Mouse (Mus musculus): ENCODE data around the gene Ccdc163. TPM values are rescaled to one million over a fixed set of nuclear protein-coding genes. Genes with fewer than 3 reads are reported as not detected.

The Ccdc163 gene
- polyA plus RNA-seq, 1 experiment from 2014 or later: 35.1 TPM

DNA sequence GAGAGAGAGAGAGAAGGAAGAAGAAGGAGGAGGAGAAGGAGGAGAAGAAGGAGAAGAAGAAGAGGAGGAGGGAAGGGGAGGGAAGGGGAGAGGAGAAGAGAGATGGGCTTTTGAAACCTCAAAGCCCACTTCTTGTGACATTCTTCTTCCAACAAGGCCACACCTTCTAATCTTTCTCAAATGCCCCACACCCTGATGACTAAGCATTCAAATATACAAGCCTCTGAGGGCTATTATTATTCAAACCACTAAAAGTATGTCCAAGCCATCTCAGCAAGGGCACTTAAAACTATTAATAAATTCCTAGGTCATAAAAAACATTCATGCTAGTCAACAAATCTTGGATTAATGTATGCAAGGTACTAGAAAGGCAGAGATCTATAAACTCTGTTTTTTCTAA, 60.8 kb downstream of the Ccdc163 start:
- no peak overlapping the region for H3K4me3 ChIP-seq (ENCODE audit: low read depth, low read length)
- no peaks in the 10 kb centered on the region for H3K9me3 ChIP-seq (ENCODE audit: low read depth, low read length)
- ATAC-seq (ENCODE audit: insufficient read depth) (no peak), DNase-seq (no peak)
- H3K27me3 ChIP-seq (ENCODE audit: insufficient read depth, low read length): no peaks in the 10 kb centered on the region
- no peaks in the 10 kb centered on the region for H3K36me3 ChIP-seq (ENCODE audit: insufficient read depth)
- no peak overlapping the region for H3K4me2 ChIP-seq
- H3K4me1 ChIP-seq (ENCODE audit: insufficient read depth): no peaks in the 10 kb centered on the region
- H3K27ac ChIP-seq (ENCODE audit: low read depth): no peak overlapping the region
- no peak overlapping the region for H3K9ac ChIP-seq
- no peak for TF ChIP-seq CTCF (IDR thresholded peaks at IDR 0.05; ENCODE audit: low read depth)

DNA sequence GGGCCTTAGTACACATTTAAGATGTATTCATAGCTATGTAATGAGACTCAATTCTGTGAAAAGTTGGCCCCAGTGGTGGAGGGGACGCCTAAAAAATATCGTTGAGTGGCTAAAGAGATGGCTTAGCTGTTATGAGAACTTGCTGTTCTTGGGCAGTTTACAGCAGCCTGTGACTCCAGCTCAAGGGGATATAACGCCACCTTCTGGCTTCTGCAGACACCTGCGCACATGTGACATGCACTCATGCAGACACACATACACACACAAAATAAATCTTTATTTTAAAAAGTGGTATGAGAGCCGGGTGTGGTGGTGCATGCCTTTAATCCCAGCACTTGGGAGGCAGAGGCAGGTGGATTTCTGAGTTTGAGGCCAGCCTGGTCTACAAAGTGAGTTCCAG, 68.1 kb downstream of the Ccdc163 start:
- ATAC-seq (ENCODE audit: insufficient read depth) (no peak), DNase-seq (no peak)
- 82% methylated on average over 5 of the region's 5 CpGs for whole genome bisulfite sequencing

DNA sequence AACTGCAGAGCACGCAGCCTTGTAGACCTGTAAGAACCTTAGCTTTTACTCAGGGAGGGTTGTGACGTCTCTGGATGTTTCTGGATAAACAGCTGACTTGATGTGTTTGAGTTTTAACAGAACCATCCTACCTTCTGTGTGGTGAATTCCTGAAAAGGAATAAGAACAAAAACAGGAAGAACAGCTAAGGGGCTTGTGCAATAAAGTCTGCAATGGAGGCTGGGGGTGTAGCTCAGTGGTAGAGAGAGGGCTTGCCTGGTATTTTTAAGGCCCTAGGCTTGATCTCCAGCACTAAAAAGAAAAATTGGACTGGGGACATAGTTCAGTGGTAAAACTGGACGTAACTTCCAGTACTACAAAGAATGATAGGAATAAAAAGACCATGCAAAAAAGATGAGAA, 68.8 kb downstream of the Ccdc163 start:
- Histone ChIP-seq H3K9ac (no peak overlapping the region), H3K27me3 (ENCODE audit: insufficient read depth, low read length) (no peaks in the 10 kb centered on the region), H3K4me1 (ENCODE audit: insufficient read depth) (no peaks in the 10 kb centered on the region), H3K27ac (ENCODE audit: low read depth) (no peak overlapping the region), H3K9me3 (ENCODE audit: low read depth, low read length) (no peaks in the 10 kb centered on the region), H3K36me3 (ENCODE audit: insufficient read depth) (no peaks in the 10 kb centered on the region), H3K4me3 (ENCODE audit: low read depth, low read length) (no peak overlapping the region), H3K4me2 (no peak overlapping the region)
- no peak for ATAC-seq (ENCODE audit: insufficient read depth)
- DNase-seq: no peak
- no peak for TF ChIP-seq CTCF (IDR thresholded peaks at IDR 0.05; ENCODE audit: low read depth)
- 84% methylated on average over 3 of the region's 3 CpGs for WGBS

More for the DNA sequence above, 68.1 kb downstream of the Ccdc163 start:
- no peaks in the 10 kb centered on the region for H3K9me3 ChIP-seq (ENCODE audit: low read depth, low read length)
- no peak overlapping the region for H3K27ac ChIP-seq (ENCODE audit: low read depth)
- H3K36me3 ChIP-seq (ENCODE audit: insufficient read depth): no peaks in the 10 kb centered on the region
- no peak overlapping the region for H3K9ac ChIP-seq
- H3K27me3 ChIP-seq (ENCODE audit: insufficient read depth, low read length): no peaks in the 10 kb centered on the region
- H3K4me2 ChIP-seq: no peak overlapping the region
- H3K4me3 ChIP-seq (ENCODE audit: low read depth, low read length): no peak overlapping the region
- H3K4me1 ChIP-seq (ENCODE audit: insufficient read depth): no peaks in the 10 kb centered on the region
- no peak for TF ChIP-seq CTCF (IDR thresholded peaks at IDR 0.05; ENCODE audit: low read depth)

DNA sequence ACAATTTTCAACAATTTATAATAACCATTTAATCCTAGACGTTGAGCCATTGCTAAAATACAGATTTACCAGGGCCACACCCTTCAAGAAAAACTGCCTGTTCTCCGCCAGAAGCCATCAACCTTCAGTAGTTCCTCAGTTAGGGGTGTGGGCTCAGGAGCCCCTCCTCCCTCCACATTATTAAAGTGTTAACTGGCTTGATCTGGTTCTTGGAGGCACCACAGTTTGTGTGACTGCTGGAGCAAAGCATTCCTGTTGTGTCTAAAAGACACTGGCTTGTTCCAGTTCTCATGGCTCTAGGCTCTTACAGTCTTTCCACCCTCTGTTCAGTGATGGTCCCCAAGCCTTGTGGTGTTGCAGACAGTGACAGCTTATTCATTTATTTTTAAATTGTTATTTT, 72.2 kb downstream of the Ccdc163 start:
- H3K36me3 ChIP-seq (ENCODE audit: insufficient read depth): no peaks in the 10 kb centered on the region
- H3K27me3 ChIP-seq (ENCODE audit: insufficient read depth, low read length): no peaks in the 10 kb centered on the region
- no peak overlapping the region for H3K4me3 ChIP-seq (ENCODE audit: low read depth, low read length)
- H3K9ac ChIP-seq: no peak overlapping the region
- TF ChIP-seq CTCF (IDR thresholded peaks at IDR 0.05; ENCODE audit: low read depth): no peak
- no peaks in the 10 kb centered on the region for H3K4me1 ChIP-seq (ENCODE audit: insufficient read depth)
- no peak overlapping the region for H3K27ac ChIP-seq (ENCODE audit: low read depth)
- DNase-seq: no peak
- H3K9me3 ChIP-seq (ENCODE audit: low read depth, low read length): no peaks in the 10 kb centered on the region
- no peak overlapping the region for H3K4me2 ChIP-seq
- ATAC-seq (ENCODE audit: insufficient read depth): no peak
- WGBS: 79% methylated on average over 2 of the region's 2 CpGs

DNA sequence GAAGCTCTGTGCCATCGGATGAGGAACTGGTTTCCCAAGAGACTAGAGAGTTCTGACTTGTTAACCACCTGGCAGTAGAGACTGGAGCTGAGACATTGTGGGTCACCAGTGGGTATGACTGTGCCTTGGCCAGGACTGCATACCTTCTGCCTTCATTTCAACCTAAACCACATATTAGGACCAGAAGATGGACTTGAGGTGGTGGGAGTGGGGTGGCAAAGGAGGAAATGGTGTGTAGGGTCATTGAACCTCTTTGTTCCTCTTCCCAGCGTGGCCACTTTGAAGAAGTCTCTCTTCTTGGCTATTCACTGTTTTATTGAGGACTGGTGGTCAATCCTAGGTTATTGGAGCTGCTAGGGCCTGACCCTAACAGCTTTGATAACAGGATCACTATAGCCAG, 73.1 kb downstream of the Ccdc163 start:
- no peak overlapping the region for H3K27ac ChIP-seq (ENCODE audit: low read depth)
- no peaks in the 10 kb centered on the region for H3K4me1 ChIP-seq (ENCODE audit: insufficient read depth)
- H3K4me2 ChIP-seq: no peak overlapping the region
- H3K36me3 ChIP-seq (ENCODE audit: insufficient read depth): no peaks in the 10 kb centered on the region
- H3K27me3 ChIP-seq (ENCODE audit: insufficient read depth, low read length): no peaks in the 10 kb centered on the region
- TF ChIP-seq CTCF (IDR thresholded peaks at IDR 0.05; ENCODE audit: low read depth): no peak
- H3K9me3 ChIP-seq (ENCODE audit: low read depth, low read length): no peaks in the 10 kb centered on the region
- DNase-seq (no peak), ATAC-seq (ENCODE audit: insufficient read depth) (no peak)
- no peak overlapping the region for H3K4me3 ChIP-seq (ENCODE audit: low read depth, low read length)
- 51% methylated on average over 2 of the region's 2 CpGs for WGBS
- no peak overlapping the region for H3K9ac ChIP-seq

DNA sequence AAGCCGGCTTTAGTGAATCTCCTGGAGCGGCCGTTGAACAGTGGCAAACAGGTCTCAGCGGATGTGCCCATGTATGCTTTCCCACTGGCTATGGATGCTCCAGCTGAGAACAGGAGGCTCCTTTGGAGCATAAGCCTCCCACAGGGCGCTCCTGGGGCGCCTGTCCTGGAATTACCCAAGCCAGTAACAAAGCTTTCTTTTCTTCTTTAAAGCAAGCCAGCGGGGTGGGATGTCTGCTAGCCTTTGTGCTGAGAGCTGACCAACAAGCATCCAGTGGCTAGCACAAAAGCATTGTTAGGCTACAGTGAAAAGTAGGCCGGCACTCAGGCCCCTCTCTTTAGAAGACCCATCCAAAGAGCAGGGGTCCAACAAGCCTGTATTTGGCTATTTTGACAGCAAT, 73.9 kb downstream of the Ccdc163 start:
- Histone ChIP-seq H3K9ac (no peak overlapping the region), H3K4me1 (ENCODE audit: insufficient read depth) (no peaks in the 10 kb centered on the region), H3K27me3 (ENCODE audit: insufficient read depth, low read length) (no peaks in the 10 kb centered on the region), H3K27ac (ENCODE audit: low read depth) (no peak overlapping the region), H3K36me3 (ENCODE audit: insufficient read depth) (no peaks in the 10 kb centered on the region), H3K9me3 (ENCODE audit: low read depth, low read length) (no peaks in the 10 kb centered on the region), H3K4me2 (no peak overlapping the region), H3K4me3 (ENCODE audit: low read depth, low read length) (no peak overlapping the region)
- TF ChIP-seq CTCF (IDR thresholded peaks at IDR 0.05; ENCODE audit: low read depth): no peak
- no peak for DNase-seq
- 28% methylated on average over 8 of the region's 8 CpGs for WGBS
- no peak for ATAC-seq (ENCODE audit: insufficient read depth)

DNA sequence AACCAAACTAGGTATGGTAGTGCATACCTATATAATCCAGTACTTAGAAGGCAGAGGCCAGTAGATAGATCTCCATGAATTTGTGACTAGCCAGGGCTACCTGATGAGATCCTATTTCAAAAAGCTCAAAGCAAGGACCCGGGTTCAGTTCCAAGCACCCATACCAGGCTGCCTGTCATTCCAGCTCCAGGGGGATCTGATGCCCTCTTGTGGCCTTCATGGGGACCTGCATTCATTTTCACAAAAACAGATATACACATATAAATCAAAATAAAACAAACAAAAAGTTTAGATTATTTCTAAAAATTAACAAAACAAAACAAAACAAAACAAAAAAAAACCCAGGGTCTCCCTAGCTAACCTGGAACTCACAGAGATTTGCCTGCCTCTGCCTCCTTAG, 78.3 kb downstream of the Ccdc163 start:
- H3K4me3 ChIP-seq (ENCODE audit: low read depth, low read length): no peak overlapping the region
- no peak overlapping the region for H3K9ac ChIP-seq
- no peaks in the 10 kb centered on the region for H3K36me3 ChIP-seq (ENCODE audit: insufficient read depth)
- 90% methylated on average over 1 of the region's 1 CpGs for WGBS
- no peaks in the 10 kb centered on the region for H3K4me1 ChIP-seq (ENCODE audit: insufficient read depth)
- no peak overlapping the region for H3K4me2 ChIP-seq
- H3K27ac ChIP-seq (ENCODE audit: low read depth): no peak overlapping the region
- H3K27me3 ChIP-seq (ENCODE audit: insufficient read depth, low read length): no peaks in the 10 kb centered on the region
- no peak for ATAC-seq (ENCODE audit: insufficient read depth)
- peak; percentile 24 for TF ChIP-seq CTCF (IDR thresholded peaks at IDR 0.05; ENCODE audit: low read depth)
- no peaks in the 10 kb centered on the region for H3K9me3 ChIP-seq (ENCODE audit: low read depth, low read length)
- no peak for DNase-seq

Data from lung, embryonic 14.5 days (tissue).